Mouse (Mus musculus): ENCODE data around the gene Gm6408. TPM values are rescaled to one million over a fixed set of nuclear protein-coding genes. Genes with fewer than 3 reads are reported as not detected.
"Not testable (repeated sequence)": the region's sequence is repeated elsewhere in the genome, so short reads cannot be mapped to it uniquely, and the experiment has no call there.

Gm6408 gene
- polyA plus RNA-seq, 1 experiment from 2014 or later = not detected

- H3K4me1 ChIP-seq (ENCODE audit: control insufficient read depth, insufficient read depth, low read length); H3K4me2 ChIP-seq (ENCODE audit: low read depth, low read length); H3K4me3 ChIP-seq (ENCODE audit: low read length); H3K27me3 ChIP-seq (ENCODE audit: control insufficient read depth, insufficient read depth, low read length); H3K9ac ChIP-seq (ENCODE audit: low read length); H3K36me3 ChIP-seq (ENCODE audit: control insufficient read depth, insufficient read depth); H3K27ac ChIP-seq (ENCODE audit: low read length); ATAC-seq (replicated peaks; ENCODE audit: extremely low read depth, insufficient read depth, low FRiP score); H3K9me3 ChIP-seq (replicated peaks; ENCODE audit: control insufficient read depth, low read length): not testable (repeated sequence)
- no CpG with 5 or more reads among the region's 5 CpGs for WGBS
These were observed 20.3 kb downstream of the Gm6408 start, which contains the start of gene 4930449I24Rik for GRCm38 (mm10) chr5:146502099-146502498. TSS of gene 4930449I24Rik (plus strand) at chr5:146502399.

DNA sequence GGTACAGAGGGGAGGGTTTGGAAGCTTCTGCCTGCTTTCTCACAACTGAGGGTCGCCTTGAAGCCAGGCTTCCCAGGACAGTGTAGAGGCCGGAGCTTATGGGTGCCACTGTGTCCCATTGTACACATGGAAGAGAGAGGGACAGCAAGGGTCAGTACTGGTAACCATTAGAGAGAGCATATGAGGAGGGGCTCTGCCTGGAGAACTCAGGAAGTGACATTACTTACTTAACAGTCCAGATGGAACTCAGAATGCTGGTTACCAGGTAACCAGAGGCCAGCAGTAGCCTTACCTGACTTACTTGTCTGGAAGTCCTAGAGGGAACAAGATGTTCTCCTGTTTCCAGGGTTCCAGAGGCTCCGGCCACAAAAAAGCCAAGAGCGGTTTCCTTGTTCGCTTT lies 32.1 kb downstream of the Gm6408 start, which contains the start of gene Gm3402:
TSS of gene Gm3402 (plus strand) at position 301 of the 400 bp plus-strand sequence.
- not testable (repeated sequence) for H3K27ac ChIP-seq (ENCODE audit: low read length); H3K9ac ChIP-seq (ENCODE audit: low read length); H3K4me1 ChIP-seq (ENCODE audit: control insufficient read depth, insufficient read depth, low read length); ATAC-seq (replicated peaks; ENCODE audit: extremely low read depth, insufficient read depth, low FRiP score); H3K9me3 ChIP-seq (replicated peaks; ENCODE audit: control insufficient read depth, low read length); H3K4me2 ChIP-seq (ENCODE audit: low read depth, low read length); H3K4me3 ChIP-seq (ENCODE audit: low read length); H3K36me3 ChIP-seq (ENCODE audit: control insufficient read depth, insufficient read depth); H3K27me3 ChIP-seq (ENCODE audit: control insufficient read depth, insufficient read depth, low read length)
- no CpG with 5 or more reads among the region's 5 CpGs for WGBS

GRCm38 (mm10) chr5:146525501-146525900 lies 43.7 kb downstream of the Gm6408 start, which contains the start of gene Gm3404:
TSS of gene Gm3404 (plus strand) at chr5:146525801.
- ATAC-seq (replicated peaks; ENCODE audit: extremely low read depth, insufficient read depth, low FRiP score); H3K4me2 ChIP-seq (ENCODE audit: low read depth, low read length); H3K27me3 ChIP-seq (ENCODE audit: control insufficient read depth, insufficient read depth, low read length); H3K4me1 ChIP-seq (ENCODE audit: control insufficient read depth, insufficient read depth, low read length); H3K9ac ChIP-seq (ENCODE audit: low read length); H3K4me3 ChIP-seq (ENCODE audit: low read length); H3K36me3 ChIP-seq (ENCODE audit: control insufficient read depth, insufficient read depth); H3K27ac ChIP-seq (ENCODE audit: low read length); H3K9me3 ChIP-seq (replicated peaks; ENCODE audit: control insufficient read depth, low read length): not testable (repeated sequence)
- WGBS = 80% methylated on average over 1 of the region's 3 CpGs

Other genes with a start within 250 kb of the Gm6408 start
- 0.15 and 0.33 TPM in 2 replicates for gene Wasf3, start 97.0 kb upstream of the Gm6408 start, polyA plus RNA-seq (2015; fragmentation: Nextera tagmentation; extraction: Ambion mirVana)
- not detected in 2 replicates for gene Gm6370, start 9.4 kb downstream of the Gm6408 start, polyA plus RNA-seq (2015; fragmentation: Nextera tagmentation; extraction: Ambion mirVana)
- not detected in 2 replicates for gene 4930449I24Rik, start 20.4 kb downstream of the Gm6408 start, polyA plus RNA-seq (2015; fragmentation: Nextera tagmentation; extraction: Ambion mirVana)
- gene Gm3402, start 32.2 kb downstream of the Gm6408 start, polyA plus RNA-seq (2015; fragmentation: Nextera tagmentation; extraction: Ambion mirVana) = not detected in 2 replicates
- gene Gm3404, start 43.8 kb downstream of the Gm6408 start, polyA plus RNA-seq (2015; fragmentation: Nextera tagmentation; extraction: Ambion mirVana) = not detected in 2 replicates
- not detected in 2 replicates for gene Gm3409, start 55.7 kb downstream of the Gm6408 start, polyA plus RNA-seq (2015; fragmentation: Nextera tagmentation; extraction: Ambion mirVana)
- not detected in 2 replicates for gene Gm3415, start 74.2 kb downstream of the Gm6408 start, polyA plus RNA-seq (2015; fragmentation: Nextera tagmentation; extraction: Ambion mirVana)
- gene Gpr12, start 103.3 kb downstream of the Gm6408 start, polyA plus RNA-seq (2015; fragmentation: Nextera tagmentation; extraction: Ambion mirVana) = not detected in 2 replicates